Mouse (Mus musculus) gastrocnemius, adult 8-10 months (tissue): ENCODE measurements around the gene Klf7. TPM values are rescaled to one million over a fixed set of nuclear protein-coding genes. Genes with fewer than 3 reads are reported as not detected.

Experiments
- DNase-seq, 2 experiments: peaks; one replicate each; pipeline ENCODE4 v3.0.0; 2022; ENCODE audit warnings: low spot score in 2 of 2
- total RNA-seq, 4 experiments: library from RNA; stranded (reverse); gene quantifications; 2 replicates each; pipeline ENCODE4 v1.2.4; 2022

Klf7 gene
- total RNA-seq, 4 experiments from 2014 or later = 4.6 to 7.0 (median 5.4) TPM

DNA sequence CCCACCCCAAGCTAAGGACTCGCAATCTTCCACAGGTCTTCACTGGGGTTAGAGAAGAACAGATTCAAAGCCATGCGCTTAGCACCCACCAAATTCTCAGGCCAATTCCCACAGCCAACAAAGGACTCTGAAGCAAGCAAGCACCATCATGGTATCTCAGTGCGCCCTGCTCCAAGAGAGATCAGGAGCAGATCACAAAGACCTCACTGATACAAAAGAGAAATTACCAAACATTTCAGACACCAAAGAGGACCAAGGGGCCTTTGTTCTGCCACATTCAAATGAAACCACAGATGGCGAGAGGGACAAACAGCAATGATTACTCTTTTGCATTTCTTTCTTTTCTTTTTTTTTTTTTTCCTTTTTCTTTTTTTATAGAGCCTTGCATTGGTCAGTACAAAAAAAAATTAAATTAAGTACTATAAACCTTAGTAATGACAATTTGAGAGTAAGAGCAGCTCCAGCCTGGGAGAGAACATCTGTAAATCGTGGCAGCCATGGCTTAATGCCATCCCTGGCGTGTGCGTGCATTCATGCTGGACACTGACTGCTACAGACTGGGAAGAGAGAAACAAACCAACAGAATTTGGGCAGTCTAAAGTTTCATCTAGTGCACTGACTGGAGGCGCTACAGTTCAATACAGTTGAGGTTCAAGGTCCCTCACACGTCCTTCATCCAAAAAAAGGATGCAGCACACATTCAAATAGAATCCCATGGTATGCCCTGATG, 89.4 kb downstream of the Klf7 start:
- no peak for DNase-seq

DNA sequence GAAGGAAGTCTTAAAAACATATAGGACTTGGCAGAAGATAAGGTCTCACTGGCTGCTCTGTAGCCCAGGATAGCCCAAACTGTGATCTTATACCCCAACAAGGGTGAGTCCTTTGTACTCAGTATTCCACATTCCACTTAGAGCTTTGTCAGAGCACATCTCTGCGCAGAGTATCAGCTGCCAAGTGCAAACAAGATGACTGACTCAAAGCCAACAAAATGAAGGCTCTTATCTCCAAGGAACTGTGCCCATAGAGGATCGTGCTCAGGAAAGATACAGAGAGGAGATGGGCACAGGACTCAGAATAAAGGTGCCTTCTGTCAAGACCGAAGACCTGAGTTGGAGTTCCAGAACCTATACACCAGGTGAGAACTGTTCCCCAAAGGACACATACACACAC, 100.1 kb downstream of the Klf7 start:
- DNase-seq = no peak

DNA sequence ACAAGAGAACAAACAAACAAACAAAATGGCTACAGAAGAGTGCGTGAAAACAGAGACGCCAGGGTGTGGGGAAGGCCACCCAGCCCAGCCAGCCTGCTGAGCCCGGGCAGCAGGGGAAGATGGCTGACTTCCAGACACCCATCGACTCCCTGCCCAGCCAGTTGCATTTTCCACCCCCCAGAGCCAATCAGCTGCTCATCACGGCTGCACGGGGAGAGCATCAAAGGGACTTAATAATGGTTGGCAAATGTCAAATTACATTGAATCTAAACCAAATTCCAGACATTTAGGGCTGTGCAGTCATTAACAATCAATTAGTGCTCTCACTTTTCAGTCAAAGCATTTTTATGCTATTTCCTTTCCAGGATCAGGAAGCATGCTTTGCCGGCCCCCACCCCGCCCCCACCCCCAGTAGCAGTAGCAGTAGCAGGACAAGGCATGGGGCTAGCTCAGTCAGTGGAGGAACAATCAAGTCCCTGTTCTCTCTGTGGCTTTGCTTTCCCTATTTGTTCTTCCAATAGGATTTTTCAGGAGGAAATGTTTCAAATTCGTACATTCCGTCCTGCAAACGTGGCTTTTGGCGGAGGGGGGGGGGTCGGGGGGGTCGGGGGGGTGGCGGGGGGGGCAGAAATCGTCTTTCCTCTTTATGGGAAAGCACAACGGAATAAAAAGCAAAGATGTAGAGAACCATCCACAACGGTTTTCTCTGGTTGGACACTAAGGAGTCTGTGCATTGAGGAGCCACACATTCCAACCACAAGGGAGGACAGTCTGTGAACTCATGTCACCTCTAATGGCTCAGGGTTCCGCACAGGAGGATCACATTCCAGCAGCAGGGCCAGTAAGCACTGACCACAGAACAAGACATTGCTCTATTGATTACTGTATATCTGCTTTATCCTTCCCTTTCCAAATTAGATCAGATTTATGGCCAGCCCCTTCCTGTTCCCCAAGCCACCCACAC, 101.1 kb downstream of the Klf7 start:
- DNase-seq = no peak

DNA sequence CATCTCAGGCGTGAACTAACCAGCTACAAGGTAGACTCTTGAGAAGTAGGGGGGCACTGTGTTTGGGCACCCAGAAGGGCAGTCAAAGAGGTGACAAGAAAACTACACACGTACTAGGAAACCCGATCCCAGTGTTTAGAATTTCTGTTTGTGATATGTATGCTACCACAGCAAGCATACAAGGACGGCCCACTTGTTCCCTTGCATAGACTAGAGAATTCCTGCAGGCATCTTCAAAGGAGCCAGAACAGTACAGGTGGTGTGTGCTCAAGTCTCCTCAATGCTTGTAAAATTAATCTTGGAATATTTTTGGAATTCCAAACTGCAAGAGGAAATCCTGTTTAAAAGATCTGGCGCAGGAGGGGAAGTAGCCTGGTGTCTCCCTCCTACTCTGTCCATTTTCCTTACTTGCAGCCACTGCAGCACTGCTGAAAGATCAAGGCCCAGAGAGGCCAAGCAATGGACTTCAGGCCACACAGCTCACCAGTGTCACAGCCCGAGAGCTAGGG, 102.9 kb downstream of the Klf7 start:
- DNase-seq = no peak

DNA sequence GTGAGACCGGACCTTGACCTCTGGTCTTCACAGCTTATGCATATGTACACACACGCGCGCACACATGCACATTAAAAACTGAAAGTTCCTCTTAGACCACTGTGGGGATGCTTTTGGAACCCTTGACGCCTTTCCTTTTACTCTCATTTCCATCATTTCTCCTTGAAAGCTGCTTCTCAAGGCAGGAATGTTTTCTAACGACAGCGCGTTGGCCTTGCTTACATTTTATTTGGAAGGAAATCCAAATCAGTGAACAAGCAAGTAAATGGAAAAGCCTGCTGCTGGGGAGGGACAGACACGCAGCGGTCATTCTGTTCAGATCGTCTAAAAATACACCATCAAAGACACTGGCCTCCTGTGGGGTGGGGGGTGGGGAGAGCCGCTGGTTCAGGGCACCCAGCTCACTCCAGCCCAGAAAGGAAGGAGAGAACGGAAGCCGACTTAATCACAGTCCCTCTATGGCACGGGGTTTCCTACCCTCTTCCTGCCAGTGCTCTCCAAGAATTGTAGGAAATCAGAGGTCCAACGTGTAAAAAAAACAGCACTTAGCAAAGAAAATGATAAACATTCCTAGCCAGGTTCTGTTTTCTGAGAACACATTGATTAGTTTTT, 103.5 kb downstream of the Klf7 start:
- no peak for DNase-seq

DNA sequence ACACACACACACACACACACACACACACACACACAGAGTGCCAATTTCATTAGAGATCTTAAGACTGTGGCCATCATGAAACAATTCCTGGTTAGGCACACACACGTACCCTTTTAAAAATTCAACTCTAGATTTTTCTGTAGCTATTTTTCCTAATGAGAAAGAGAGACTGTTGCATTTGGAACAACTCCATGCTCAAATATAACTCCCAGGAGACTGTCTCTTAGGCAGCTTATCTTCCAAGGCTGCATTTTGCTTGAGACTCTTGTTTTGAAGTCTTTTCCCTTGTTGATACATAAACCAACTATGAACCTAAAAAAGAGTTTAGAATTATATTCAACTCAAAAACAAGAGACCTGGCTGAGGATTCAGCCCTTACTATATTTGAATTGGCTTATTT, 108.0 kb downstream of the Klf7 start:
- no peak for DNase-seq

DNA sequence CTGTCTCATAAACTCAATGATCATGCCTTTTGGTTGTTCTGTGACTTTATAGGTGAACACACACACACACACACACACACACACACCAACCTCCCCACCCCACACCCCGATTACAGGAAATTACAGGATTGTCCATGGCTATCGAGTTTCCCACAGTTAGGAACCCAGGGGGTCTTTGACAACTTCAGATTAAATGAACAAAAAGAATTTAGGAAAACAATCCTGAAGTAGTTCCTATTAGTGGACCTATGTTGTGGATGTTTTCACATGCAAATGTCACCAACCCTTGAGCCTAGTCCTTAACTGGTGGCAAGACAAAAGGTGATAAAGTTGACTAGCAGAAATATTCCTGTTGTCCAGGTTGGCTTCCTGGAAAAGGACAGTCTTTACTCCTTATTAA, 113.1 kb downstream of the Klf7 start:
- DNase-seq = no peak

DNA sequence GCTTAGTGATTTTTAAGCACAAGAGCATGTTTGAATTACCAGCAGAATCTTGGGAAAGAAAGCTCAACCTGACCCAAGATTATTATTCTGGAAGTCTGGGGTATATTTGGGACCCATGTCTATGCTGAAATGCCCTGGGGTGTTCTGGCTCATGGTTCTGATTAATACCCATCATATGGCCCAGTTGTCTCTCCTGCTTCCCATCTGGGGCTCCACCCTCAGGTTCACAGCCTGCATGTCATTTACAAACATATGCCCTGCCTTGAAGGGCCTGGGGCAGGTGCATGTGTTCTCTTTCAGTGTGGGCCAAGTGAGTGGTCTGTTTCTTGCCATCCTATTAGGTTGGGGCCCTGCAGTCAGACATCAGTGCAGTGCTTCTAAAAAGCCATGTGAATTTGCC, 114.1 kb downstream of the Klf7 start:
- no peak for DNase-seq

DNA sequence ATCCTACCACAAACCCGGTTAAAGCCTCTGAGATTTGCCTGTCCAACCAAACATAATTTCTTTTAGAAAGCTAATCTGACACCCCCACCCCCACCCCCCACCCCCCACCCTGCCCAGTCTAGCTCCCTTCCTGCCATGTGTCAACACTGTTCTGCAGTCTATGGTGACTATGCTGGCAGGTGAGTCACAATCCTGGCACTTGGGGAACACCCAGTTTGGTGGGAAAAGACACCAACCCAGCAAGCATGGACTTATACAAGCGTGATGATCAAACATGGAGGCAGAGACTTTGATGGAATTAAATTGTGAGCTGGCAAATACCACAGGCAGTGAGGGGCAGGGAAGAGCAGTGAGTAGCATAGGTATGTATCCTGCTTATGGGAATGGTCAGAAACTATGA, 116.9 kb downstream of the Klf7 start:
- no peak for DNase-seq

DNA sequence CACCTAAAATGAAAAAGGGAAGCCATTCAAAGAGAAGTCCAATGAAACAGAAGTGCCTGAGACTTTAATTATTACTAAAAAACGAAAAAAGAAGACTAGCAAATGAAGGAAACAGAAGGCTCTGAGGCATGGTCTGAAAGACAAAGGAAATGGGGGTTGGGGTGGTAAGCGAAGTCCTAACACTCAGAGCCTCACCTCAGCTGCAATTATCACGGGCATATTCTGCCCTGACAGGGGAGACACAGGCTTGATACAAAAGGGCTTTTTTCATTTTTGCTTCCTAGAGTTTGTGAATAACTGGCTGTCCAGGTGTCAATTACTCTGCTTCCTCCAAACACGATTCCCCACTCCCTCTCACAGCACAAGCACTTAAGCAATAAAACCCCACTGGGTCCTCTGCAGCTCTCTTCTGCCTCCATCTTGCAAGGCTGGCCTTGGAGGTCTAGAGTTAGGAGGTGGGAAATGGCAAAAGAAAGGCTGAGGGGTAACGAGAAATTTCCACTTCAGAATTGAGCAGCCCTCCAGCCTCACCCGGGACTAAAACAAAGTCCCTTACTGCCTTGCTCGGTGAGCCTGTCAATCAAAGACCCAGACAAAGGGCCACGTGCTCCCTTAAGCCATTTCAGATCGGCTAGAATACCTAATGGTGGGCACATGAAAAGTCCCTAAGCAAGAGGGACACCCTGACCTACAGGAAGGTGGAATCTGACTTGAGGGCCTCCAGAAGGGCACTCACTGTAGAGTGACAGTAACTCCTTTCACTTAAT, 118.4 kb downstream of the Klf7 start:
- no peak for DNase-seq

DNA sequence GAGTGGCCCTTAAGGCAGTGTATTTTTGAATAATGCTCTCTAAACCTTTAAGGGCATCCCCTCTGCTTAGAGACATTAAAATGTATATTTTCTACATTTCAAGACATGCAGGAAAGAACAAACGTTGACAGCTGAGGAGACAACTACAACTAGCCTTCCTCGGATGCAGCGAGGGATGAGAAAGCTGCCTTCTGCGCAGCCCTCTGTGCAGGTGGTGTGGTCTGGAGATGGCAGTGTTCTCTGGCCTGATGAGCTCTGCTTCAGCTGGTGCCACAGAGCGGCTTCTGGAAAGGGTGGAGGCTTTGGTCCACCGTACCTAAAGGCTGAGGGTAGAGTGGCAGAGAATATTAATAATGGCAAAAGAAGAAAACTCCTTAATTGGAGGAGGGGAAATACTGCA, 120.0 kb downstream of the Klf7 start:
- no peak for DNase-seq

DNA sequence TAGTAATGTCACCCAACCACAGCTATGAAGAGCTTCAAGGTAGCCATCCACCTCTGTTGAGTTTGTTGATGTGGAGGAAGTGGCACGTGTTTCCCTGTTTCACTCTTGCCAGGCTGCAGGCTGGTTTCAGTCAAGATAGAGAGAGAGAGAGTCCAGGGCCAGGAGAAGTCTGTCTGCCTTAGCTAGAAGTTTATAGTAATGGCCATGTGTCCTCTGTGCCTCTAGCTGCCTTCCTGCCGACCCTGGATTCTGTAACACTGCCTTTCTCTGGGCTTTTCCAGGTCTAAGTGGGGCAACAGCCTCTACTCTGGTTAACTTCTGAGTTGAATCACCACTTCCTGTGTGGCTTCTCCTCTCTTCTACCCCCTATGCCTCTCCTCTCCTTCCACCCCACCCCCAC, 121.5 kb downstream of the Klf7 start:
- no peak for DNase-seq

DNA sequence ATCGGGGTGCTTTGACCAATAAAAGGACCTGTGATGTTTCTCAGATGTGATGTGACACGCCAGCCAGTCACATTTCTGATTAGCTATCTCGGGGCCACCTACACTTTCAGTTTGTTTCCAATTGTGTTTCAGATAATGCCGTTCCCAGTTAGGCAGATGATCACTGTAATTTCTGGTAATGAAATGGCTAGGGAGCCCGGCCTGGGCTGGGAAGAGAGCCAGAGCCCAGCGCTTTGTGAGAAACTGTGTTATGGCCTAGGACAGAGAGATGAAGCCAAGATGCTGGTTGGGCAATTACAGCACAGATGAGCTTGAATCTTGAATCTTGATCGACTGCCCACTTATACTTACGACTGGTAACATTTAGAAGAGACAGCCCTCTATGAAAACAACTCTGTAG, 122.6 kb downstream of the Klf7 start:
- peak in 1 of 2 experiments; percentile 56 for DNase-seq

DNA sequence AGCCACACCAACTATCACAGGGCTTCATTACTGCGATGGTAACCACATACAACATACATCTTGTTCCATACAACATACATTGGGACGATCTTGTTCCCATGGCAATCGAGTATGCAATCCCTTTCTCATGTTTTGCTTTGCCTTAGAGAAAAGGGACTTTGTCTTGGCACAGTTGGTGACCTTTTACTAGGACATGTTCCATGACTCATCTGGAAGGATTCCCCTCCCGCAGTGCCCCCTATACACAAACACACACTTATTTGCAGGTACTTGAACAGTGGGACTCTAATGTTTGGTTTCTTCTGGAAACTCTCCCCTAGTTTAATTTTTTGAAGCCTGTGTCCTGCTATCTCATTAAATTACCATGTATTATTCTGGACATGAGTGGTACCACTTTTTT, 123.2 kb downstream of the Klf7 start:
- no peak for DNase-seq

DNA sequence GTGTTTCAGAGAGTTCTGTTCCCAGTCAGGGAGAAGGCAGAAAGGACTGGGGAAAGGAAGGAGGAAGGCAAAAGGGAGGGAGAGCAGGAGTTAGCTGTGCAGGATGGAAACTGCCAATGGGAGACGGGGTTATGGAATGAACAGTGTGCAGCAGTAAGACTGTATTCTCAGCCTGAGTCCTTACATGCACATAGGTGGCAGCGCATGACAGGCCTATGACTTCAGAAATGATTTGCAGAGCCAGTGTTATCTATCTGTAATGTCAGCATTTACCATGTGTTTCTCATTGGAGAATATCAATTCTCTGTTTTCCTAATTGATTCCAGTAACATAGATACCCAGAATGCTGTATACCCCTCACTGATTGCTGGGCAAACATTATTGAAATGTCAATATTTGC, 123.9 kb downstream of the Klf7 start:
- DNase-seq = no peak

DNA sequence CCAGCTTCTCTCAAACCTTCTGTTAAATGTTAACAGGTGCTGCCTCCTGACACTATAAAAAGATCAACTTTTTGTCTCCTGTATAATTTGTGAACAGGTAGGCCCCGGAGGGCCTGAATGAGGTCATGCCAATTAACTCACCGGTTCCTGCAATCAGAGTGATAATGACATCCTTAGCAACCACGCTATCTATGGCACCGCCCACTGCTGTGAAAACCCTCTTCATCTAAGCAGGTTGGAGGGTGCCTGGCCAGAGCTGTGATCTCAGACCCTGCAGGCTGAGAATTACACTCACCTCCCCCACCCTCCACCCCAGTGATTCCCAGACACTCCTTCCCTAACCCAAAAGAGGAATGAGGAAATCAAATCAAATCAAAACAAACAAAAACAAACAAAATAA, 126.3 kb downstream of the Klf7 start:
- no peak for DNase-seq

DNA sequence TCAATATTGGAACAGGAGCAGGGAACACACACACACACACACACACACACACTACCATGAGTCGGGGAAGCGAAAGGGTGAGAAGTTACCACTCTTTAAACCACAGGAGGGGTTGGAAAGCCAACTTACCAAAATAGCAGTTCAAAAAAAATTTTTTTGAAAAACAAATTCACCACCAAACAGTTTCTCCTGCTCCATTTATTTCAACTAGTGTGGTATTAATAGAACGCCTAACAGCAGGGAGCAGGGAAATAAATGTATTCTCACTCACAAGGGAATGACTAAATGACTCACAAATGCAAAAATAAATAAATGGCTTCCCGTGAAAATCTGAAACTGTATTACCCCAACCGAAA, 127.0 kb downstream of the Klf7 start:
- no peak for DNase-seq

DNA sequence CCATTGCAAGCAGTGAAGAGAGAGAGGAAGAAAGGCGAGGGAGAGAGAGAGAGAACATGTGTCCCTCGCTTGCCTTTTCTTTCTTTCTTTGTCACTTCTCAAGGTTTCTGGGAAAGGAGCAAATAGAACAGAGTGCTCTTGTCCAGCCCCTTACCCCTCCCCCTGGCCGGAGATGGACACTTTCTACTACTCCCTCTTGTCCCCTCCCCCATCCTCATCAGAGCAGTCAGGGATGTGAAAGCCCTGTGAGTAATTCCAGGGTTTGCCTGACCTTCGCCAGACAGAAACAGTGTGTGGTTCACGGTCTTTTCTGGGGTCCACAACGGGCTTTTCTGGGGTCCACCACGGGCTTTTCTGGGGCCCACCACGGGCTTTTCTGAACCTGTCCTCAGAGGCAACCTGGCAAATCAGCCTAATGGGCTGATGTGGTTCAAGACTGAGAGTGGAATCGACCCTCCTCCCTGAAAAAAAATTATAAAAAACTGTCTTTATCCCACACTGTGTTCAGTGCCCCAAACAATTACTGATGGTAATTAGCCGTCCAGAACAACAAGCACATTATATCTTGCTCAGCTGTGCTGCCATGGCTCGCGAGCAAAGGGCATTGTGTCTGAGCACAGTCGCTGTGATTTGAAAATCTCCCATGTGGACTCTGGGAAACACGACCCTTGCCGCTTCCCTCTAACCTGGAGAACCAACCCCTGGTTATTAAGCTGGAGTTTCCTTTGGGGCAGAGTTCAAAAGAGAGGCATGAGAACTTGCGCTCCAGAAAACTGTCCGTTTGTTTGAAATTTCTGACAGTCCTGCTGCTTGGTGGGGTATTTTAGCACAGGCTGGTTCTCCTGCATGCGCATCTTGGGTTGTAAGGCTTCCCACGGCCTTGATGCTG, 127.6 kb downstream of the Klf7 start:
- no peak for DNase-seq

DNA sequence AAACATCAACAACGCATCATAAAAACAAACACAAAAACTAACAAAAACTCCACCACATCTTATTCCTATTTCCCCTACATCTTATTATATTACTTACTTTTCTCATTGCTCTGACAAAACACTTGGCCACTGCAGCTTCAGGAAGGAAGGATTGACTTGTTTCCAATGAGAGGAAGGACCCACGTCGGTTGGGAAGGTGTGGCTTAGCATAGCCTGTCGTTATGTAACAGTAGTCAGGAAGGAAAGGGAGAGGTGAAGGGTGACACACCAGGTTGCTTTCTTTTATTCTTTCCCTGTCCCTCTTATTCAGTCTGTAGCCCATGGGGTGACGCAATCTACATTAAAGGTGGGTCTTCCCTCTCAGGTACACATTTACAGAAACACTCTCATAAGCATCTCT, 129.6 kb downstream of the Klf7 start:
- DNase-seq = no peak

DNA sequence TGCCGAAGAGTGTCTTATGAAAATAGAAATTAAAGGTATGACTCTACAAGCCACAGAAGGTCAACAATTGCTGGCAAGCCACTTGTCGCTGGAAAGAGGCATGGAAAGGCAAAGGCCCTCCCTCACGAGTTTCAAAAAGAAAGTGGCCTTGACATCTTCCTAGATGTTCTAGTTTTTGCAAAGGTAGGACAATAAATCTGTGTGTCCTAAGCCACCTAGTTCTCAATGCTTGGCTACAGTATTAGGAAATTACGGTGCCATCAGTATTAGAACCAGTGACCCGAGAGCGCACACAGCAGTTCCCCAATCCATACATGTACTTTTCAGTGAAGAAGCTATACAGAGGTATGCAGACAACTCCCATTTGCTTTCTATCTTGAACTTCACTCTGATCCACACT, 131.7 kb downstream of the Klf7 start:
- DNase-seq = no peak
